ENCODE assay signal across 8 mouse cellular contexts in genomic region chr12:70112090-70112383, GRCm38 (mm10). TPM values are rescaled to one million over a fixed set of nuclear protein-coding genes. Genes with fewer than 3 reads are reported as not detected.
A peak's percentile ranks its signal among the peaks of the same experiment; 100 is the strongest.
DNase-seq lines count a peak whose midpoint lies in the region; ATAC-seq and TF ChIP-seq lines count a peak whose summit lies in the region.

No protein-coding gene starts in this region.

- peak overlapping the region; percentile 59 for H3K9ac ChIP-seq in heart, adult 2 months (ENCODE audit: low read depth, low read length)
- H3K9ac ChIP-seq in liver, embryonic 12.5 days = peak overlapping the region; percentile 79

- no peak for ATAC-seq in liver, embryonic 12.5 days

- TF ChIP-seq EP300 in heart, adult 2 months (IDR thresholded peaks at IDR 0.05; ENCODE audit: insufficient read depth, low read depth, low read length) = no peak

- H3K4me3 ChIP-seq in heart, adult 2 months = peak overlapping the region; percentile 91
- peak overlapping the region; percentile 63 for H3K4me3 ChIP-seq in testis, adult 2 months (ENCODE audit: control insufficient read depth, low read depth, low read length)
- peak overlapping the region; percentile 76 for H3K4me3 ChIP-seq in liver, embryonic 12.5 days

- no peak for TF ChIP-seq CTCF in heart, adult 2 months (IDR thresholded peaks at IDR 0.05)
- no peak for TF ChIP-seq CTCF in testis, adult 2 months (IDR thresholded peaks at IDR 0.05; ENCODE audit: control insufficient read depth, insufficient read depth, insufficient replicate concordance, low read depth, low read length)

- no peaks in the 10 kb centered on the region for H3K27me3 ChIP-seq in heart, adult 2 months (ENCODE audit: control insufficient read depth, insufficient read depth, low read length)
- 0 out of 2 replicates have a peak, but pooled peaks cover 2% of the 10 kb centered on the region for H3K27me3 ChIP-seq in testis, adult 2 months (ENCODE audit: control insufficient read depth, insufficient read depth, low read length)
- H3K27me3 ChIP-seq in liver, embryonic 12.5 days (replicated peaks) = peaks cover 57% of the 10 kb centered on the region

- intact Hi-C loops in heart, adult 2 months (cut with DNase I) = loop anchor here (5.0 kb wide), 1 partner anchor 45 kb away; no protein-coding TSS in a partner anchor
- intact Hi-C loops in heart, postnatal 25 days (cut with DNase I) = loop anchor here (5.0 kb wide), 1 partner anchor 35 kb away; no protein-coding TSS in a partner anchor

- H3K27ac ChIP-seq in heart, adult 2 months = peak overlapping the region; percentile 90
- no peak overlapping the region for H3K27ac ChIP-seq in testis, adult 2 months (ENCODE audit: control insufficient read depth, insufficient read depth, low read depth, low read length)
- H3K27ac ChIP-seq in liver, embryonic 12.5 days = no peak overlapping the region

- 4% methylated on average over 16 of the region's 16 CpGs for WGBS in heart, adult 2 months
- WGBS in liver, embryonic 12.5 days (ENCODE audit: insufficient replicate concordance) = 5% methylated on average over 15 of the region's 16 CpGs

- H3K36me3 ChIP-seq in heart, adult 2 months (ENCODE audit: control insufficient read depth, insufficient read depth, low read length) = no peaks in the 10 kb centered on the region
- H3K36me3 ChIP-seq in testis, adult 2 months (ENCODE audit: control insufficient read depth, insufficient read depth, low read length) = no peaks in the 10 kb centered on the region
- H3K36me3 ChIP-seq in liver, embryonic 12.5 days = no peaks in the 10 kb centered on the region

- no peak for DNase-seq in heart, adult 2 months
- DNase-seq in heart, postnatal 25 days (ENCODE audit: low spot score) = no peak
- no peak for DNase-seq in testis, postnatal 14 days (ENCODE audit: low spot score)
- DNase-seq in adrenal gland, postnatal 36 days = no peak
- no peak for DNase-seq in right cerebral cortex, postnatal 25 days
- no peak for DNase-seq in layer of hippocampus, adult 9-11 months

- peaks cover 5% of the 10 kb centered on the region for H3K4me1 ChIP-seq in heart, adult 2 months (ENCODE audit: control insufficient read depth, insufficient read depth, low read length)
- peaks cover 15% of the 10 kb centered on the region for H3K4me1 ChIP-seq in testis, adult 2 months (ENCODE audit: control insufficient read depth, insufficient read depth, low read length)
- peaks cover 32% of the 10 kb centered on the region for H3K4me1 ChIP-seq in liver, embryonic 12.5 days

- TF ChIP-seq POLR2A in heart, adult 2 months (IDR thresholded peaks at IDR 0.05; ENCODE audit: insufficient read depth, low read depth, low read length) = 0 out of 2 replicates have a peak, but pooled peaks have one; percentile 9
- no peak for TF ChIP-seq POLR2A in testis, adult 2 months (IDR thresholded peaks at IDR 0.05; ENCODE audit: control insufficient read depth, low read depth, low read length)

- peak overlapping the region; percentile 99 for H3K4me2 ChIP-seq in liver, embryonic 12.5 days

- no peaks in the 10 kb centered on the region for H3K9me3 ChIP-seq in liver, embryonic 12.5 days (replicated peaks)

- H3K79me2 ChIP-seq in heart, adult 2 months (replicated peaks; ENCODE audit: control insufficient read depth, insufficient read depth, low read length) = no peaks in the 10 kb centered on the region

RNA-seq across cellular contexts. Expression of gene Nin, which starts 1.5 kb away (rescaled TPM):
- 10 to 100 TPM; 13.7 to 17.3 TPM for total RNA-seq in heart, adult 2 months (2021)
- 4.5 and 9.3 TPM in 2 replicates for polyA plus RNA-seq in heart, adult 2 months (2012; rRNA removed)
- total RNA-seq in heart, postnatal 25 days (2021) = 10 to 100 TPM; 17.2 to 18.2 TPM
- polyA plus RNA-seq in testis, adult 2 months (2012; rRNA removed) = 0.36 and 0.79 TPM in 2 replicates
- 4.0 and 4.4 TPM in 2 replicates for polyA plus RNA-seq in liver, embryonic 12.5 days (2016; fragmentation: Nextera tagmentation; extraction: Ambion mirVana)
- total RNA-seq in adrenal gland, postnatal 36 days (2021) = 10 to 100 TPM; 31.2 to 39.4 TPM

RNA-seq across cellular contexts. Expression of gene Abhd12b, which starts 41.9 kb away (rescaled TPM):
- total RNA-seq in heart, adult 2 months (2021) = not detected
- polyA plus RNA-seq in heart, adult 2 months (2012; rRNA removed) = not detected in 2 replicates
- total RNA-seq in heart, postnatal 25 days (2021) = not detected
- polyA plus RNA-seq in testis, adult 2 months (2012; rRNA removed) = not detected in 2 replicates
- not detected in 2 replicates for polyA plus RNA-seq in liver, embryonic 12.5 days (2016; fragmentation: Nextera tagmentation; extraction: Ambion mirVana)
- total RNA-seq in adrenal gland, postnatal 36 days (2021) = not detected
